Mouse (Mus musculus): ENCODE measurements around the gene Ralgps1. TPM values are rescaled to one million over a fixed set of nuclear protein-coding genes. Genes with fewer than 3 reads are reported as not detected.

Ralgps1 gene
- total and polyA plus RNA-seq, 3 experiments = 0.89 to 2.6 TPM; not detected in 1

DNA sequence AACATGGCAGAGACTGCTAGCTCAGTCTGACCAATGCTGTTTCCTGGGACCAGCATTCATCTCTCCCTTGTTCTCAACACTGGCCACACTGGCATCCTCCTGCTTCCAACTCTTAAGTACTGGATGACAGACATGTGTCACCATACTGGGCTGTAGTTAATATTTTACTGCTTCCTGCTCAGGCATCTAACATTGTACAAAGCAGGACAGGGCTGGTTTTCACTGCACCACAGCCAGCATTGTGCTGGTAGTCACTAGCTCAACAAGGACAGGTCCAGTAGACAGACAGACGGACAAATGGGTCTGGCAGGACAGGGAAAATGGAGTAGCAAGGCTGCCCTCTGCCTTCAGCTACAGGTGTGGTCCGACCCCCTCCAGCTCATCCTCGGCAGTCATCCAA, 10.7 kb downstream of the Ralgps1 start:
- no peaks in the 10 kb centered on the region for H3K79me2 ChIP-seq (ENCODE audit: control insufficient read depth, insufficient read depth, low read length, poor library complexity)
- H3K27ac ChIP-seq (ENCODE audit: control insufficient read depth, low read depth, low read length) = no peak overlapping the region
- H3K9me3 ChIP-seq (replicated peaks; ENCODE audit: insufficient read depth, low read length) = no peaks in the 10 kb centered on the region
- H3K4me1 ChIP-seq (ENCODE audit: control insufficient read depth in 1 of 2, insufficient read depth in 2 of 2, low read length in 2 of 2) = no peaks in the 10 kb centered on the region
- TF ChIP-seq SIN3A (IDR thresholded peaks at IDR 0.05; ENCODE audit: low read length) (no peak), USF1 (IDR thresholded peaks at IDR 0.05; ENCODE audit: low read depth, low read length) (no peak), TCF12 (IDR thresholded peaks at IDR 0.05; ENCODE audit: low read depth, low read length) (no peak), POLR2A (IDR thresholded peaks at IDR 0.05; ENCODE audit: control insufficient read depth in 1 of 2, insufficient read depth in 1 of 2, low read depth in 1 of 2, low read length in 2 of 2, poor library complexity in 1 of 2) (no peak)
- H3K27me3 ChIP-seq (ENCODE audit: control insufficient read depth in 1 of 2, insufficient read depth in 2 of 2, low read length in 2 of 2) = no peaks in the 10 kb centered on the region
- DNase-seq (ENCODE audit: low read depth, low spot score) = no peak
- H3K4me3 ChIP-seq (ENCODE audit: control insufficient read depth in 1 of 2, insufficient read depth in 1 of 2, low read depth in 2 of 2, low read length in 2 of 2) = no peak overlapping the region
- H3K9ac ChIP-seq (ENCODE audit: control insufficient read depth, low read depth, low read length, poor library complexity, severe bottlenecking) = no peak overlapping the region
- no peaks in the 10 kb centered on the region for H3K36me3 ChIP-seq (ENCODE audit: control insufficient read depth in 1 of 2, insufficient read depth in 2 of 2, low read length in 2 of 2)

DNA sequence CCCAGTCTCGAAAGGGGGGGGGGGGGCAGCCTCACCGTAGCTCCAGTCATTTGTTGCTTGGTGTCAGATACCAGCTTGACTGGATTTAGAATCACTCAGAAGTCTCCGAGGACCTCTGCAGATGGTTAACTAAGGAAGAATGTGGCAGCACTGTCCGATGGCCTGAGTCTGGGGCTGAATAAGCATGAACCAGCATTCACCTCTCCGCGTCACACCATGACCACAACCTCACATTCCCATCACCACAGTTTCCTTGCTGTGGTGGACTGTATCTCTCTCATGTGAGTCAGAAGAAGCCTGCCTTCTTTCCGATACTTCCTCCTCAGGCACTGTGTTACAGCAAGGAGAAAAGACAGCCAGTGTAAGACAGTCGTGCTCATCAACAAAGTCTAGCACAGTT, 12.1 kb downstream of the Ralgps1 start:
- no peak overlapping the region for H3K4me3 ChIP-seq (ENCODE audit: control insufficient read depth in 1 of 2, insufficient read depth in 1 of 2, low read depth in 2 of 2, low read length in 2 of 2)

DNA sequence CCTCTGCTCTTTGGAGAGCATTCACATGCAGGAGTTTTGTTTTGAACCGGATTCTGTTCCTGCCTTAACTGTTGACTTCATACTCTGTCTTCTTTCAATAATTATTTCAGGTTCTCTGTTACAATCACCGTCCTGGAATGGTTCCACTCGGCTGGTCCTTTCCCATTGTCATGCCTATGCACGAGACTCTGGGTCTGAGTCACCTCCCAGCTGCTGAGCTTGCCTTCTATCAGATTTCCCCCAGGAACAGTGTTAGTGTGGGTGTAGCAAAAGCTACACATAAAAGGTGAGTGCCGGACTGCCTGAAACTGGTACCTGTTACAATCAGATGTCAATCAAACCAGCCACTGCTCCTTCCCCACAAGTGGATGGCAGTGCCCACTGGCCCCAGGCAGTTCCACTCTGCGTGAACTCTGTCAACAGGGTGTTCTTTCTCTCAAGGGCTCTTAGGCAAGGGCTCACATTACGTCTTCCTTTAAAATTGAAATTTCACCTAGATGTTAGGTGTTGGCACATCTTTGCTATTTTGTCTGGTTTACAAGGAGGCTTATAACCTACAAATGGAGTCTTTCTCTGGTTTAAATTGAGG, 13.9 kb downstream of the Ralgps1 start:
- no peak overlapping the region for H3K4me3 ChIP-seq (ENCODE audit: control insufficient read depth in 1 of 2, insufficient read depth in 1 of 2, low read depth in 2 of 2, low read length in 2 of 2)
- no peaks in the 10 kb centered on the region for H3K27me3 ChIP-seq (ENCODE audit: control insufficient read depth in 1 of 2, insufficient read depth in 2 of 2, low read length in 2 of 2)

More for the DNA sequence above, 12.1 kb downstream of the Ralgps1 start:
- no peak overlapping the region for H3K9ac ChIP-seq (ENCODE audit: control insufficient read depth, low read depth, low read length, poor library complexity, severe bottlenecking)
- H3K79me2 ChIP-seq (ENCODE audit: control insufficient read depth, insufficient read depth, low read length, poor library complexity) = no peaks in the 10 kb centered on the region
- DNase-seq (ENCODE audit: low read depth, low spot score) = no peak
- no peaks in the 10 kb centered on the region for H3K27me3 ChIP-seq (ENCODE audit: control insufficient read depth in 1 of 2, insufficient read depth in 2 of 2, low read length in 2 of 2)
- TF ChIP-seq POLR2AphosphoS5 (IDR thresholded peaks at IDR 0.05; ENCODE audit: borderline replicate concordance, low read depth, low read length) (no peak), GABPA (IDR thresholded peaks at IDR 0.05; ENCODE audit: low read depth, low read length) (no peak), NRF1 (IDR thresholded peaks at IDR 0.05; ENCODE audit: insufficient read depth, low read depth, low read length, poor library complexity, severe bottlenecking) (no peak), MYB (IDR thresholded peaks at IDR 0.05; ENCODE audit: low read depth, low read length) (no peak), RCOR1 (IDR thresholded peaks at IDR 0.05; ENCODE audit: low read depth, low read length) (no peak), UBTF (IDR thresholded peaks at IDR 0.05; ENCODE audit: borderline replicate concordance, insufficient read depth, low read depth, low read length) (no peak), USF1 (IDR thresholded peaks at IDR 0.05; ENCODE audit: low read depth, low read length) (no peak), SMC3 (IDR thresholded peaks at IDR 0.05; ENCODE audit: low read depth, low read length) (no peak), HCFC1 (IDR thresholded peaks at IDR 0.05; ENCODE audit: low read depth, low read length) (no peak), ZKSCAN1 (IDR thresholded peaks at IDR 0.05; ENCODE audit: low read depth, low read length) (no peak), MYC (IDR thresholded peaks at IDR 0.05; ENCODE audit: low read depth, low read length) (no peak), TCF12 (IDR thresholded peaks at IDR 0.05; ENCODE audit: low read depth, low read length) (no peak), ETS1 (IDR thresholded peaks at IDR 0.05; ENCODE audit: low read depth, low read length) (no peak), E2F4 (IDR thresholded peaks at IDR 0.05; ENCODE audit: borderline replicate concordance, low read depth, low read length) (no peak), JUND (IDR thresholded peaks at IDR 0.05; ENCODE audit: low read depth, low read length) (no peak), POLR2A (IDR thresholded peaks at IDR 0.05; ENCODE audit: control insufficient read depth in 1 of 2, insufficient read depth in 1 of 2, low read depth in 1 of 2, low read length in 2 of 2, poor library complexity in 1 of 2) (no peak), USF2 (IDR thresholded peaks at IDR 0.05; ENCODE audit: borderline replicate concordance in 1 of 2, insufficient read depth in 1 of 2, low read depth in 1 of 2, low read length in 2 of 2) (no peak), BHLHE40 (IDR thresholded peaks at IDR 0.05; ENCODE audit: borderline replicate concordance, low read depth, low read length) (no peak), MEF2A (IDR thresholded peaks at IDR 0.05; ENCODE audit: extremely low read depth, insufficient replicate concordance, low read depth, low read length, poor library complexity, severe bottlenecking) (no peak)
- H3K4me1 ChIP-seq (ENCODE audit: control insufficient read depth in 1 of 2, insufficient read depth in 2 of 2, low read length in 2 of 2) = no peaks in the 10 kb centered on the region
- H3K36me3 ChIP-seq (ENCODE audit: control insufficient read depth in 1 of 2, insufficient read depth in 2 of 2, low read length in 2 of 2) = no peaks in the 10 kb centered on the region
- no peak overlapping the region for H3K27ac ChIP-seq (ENCODE audit: control insufficient read depth, low read depth, low read length)
- H3K9me3 ChIP-seq (replicated peaks; ENCODE audit: insufficient read depth, low read length) = no peaks in the 10 kb centered on the region

More for the DNA sequence above, 13.9 kb downstream of the Ralgps1 start:
- H3K9me3 ChIP-seq (replicated peaks; ENCODE audit: insufficient read depth, low read length) = no peaks in the 10 kb centered on the region
- no peak overlapping the region for H3K9ac ChIP-seq (ENCODE audit: control insufficient read depth, low read depth, low read length, poor library complexity, severe bottlenecking)
- H3K79me2 ChIP-seq (ENCODE audit: control insufficient read depth, insufficient read depth, low read length, poor library complexity) = no peaks in the 10 kb centered on the region
- H3K27ac ChIP-seq (ENCODE audit: control insufficient read depth, low read depth, low read length) = no peak overlapping the region
- H3K36me3 ChIP-seq (ENCODE audit: control insufficient read depth in 1 of 2, insufficient read depth in 2 of 2, low read length in 2 of 2) = no peaks in the 10 kb centered on the region
- no peak for TF ChIP-seq USF1 (IDR thresholded peaks at IDR 0.05; ENCODE audit: low read depth, low read length)
- no peak for TF ChIP-seq POLR2AphosphoS2 (IDR thresholded peaks at IDR 0.05; ENCODE audit: low read length)
- TF ChIP-seq MAFK (IDR thresholded peaks at IDR 0.05; ENCODE audit: borderline replicate concordance, low read depth, low read length) = no peak
- no peak for TF ChIP-seq MAX (IDR thresholded peaks at IDR 0.05; ENCODE audit: low read length)
- TF ChIP-seq EP300 (IDR thresholded peaks at IDR 0.05; ENCODE audit: low read depth in 1 of 2, low read length in 2 of 2) = no peak
- TF ChIP-seq KAT2A (conservative IDR thresholded peaks at IDR 0.05; ENCODE audit: low read depth, low read length) = no peak
- TF ChIP-seq MAZ (IDR thresholded peaks at IDR 0.05; ENCODE audit: low read depth, low read length) = no peak
- no peak for TF ChIP-seq CHD2 (IDR thresholded peaks at IDR 0.05; ENCODE audit: low read length)
- TF ChIP-seq RCOR1 (IDR thresholded peaks at IDR 0.05; ENCODE audit: low read depth, low read length) = no peak
- no peak for TF ChIP-seq ZMIZ1 (IDR thresholded peaks at IDR 0.05; ENCODE audit: low read depth, low read length)
- no peak for TF ChIP-seq TAL1 (IDR thresholded peaks at IDR 0.05; ENCODE audit: low read length)
- no peak for TF ChIP-seq JUND (IDR thresholded peaks at IDR 0.05; ENCODE audit: low read depth, low read length)
- no peak for TF ChIP-seq MYB (IDR thresholded peaks at IDR 0.05; ENCODE audit: low read depth, low read length)
- no peak for TF ChIP-seq TBP (IDR thresholded peaks at IDR 0.05; ENCODE audit: low read depth, low read length)
- TF ChIP-seq POLR2A (IDR thresholded peaks at IDR 0.05; ENCODE audit: control insufficient read depth in 1 of 2, insufficient read depth in 1 of 2, low read depth in 1 of 2, low read length in 2 of 2, poor library complexity in 1 of 2) = no peak
- no peak for TF ChIP-seq NRF1 (IDR thresholded peaks at IDR 0.05; ENCODE audit: insufficient read depth, low read depth, low read length, poor library complexity, severe bottlenecking)
- TF ChIP-seq RAD21 (IDR thresholded peaks at IDR 0.05; ENCODE audit: low read depth, low read length) = no peak
- no peaks in the 10 kb centered on the region for H3K4me1 ChIP-seq (ENCODE audit: control insufficient read depth in 1 of 2, insufficient read depth in 2 of 2, low read length in 2 of 2)
- DNase-seq (ENCODE audit: low read depth, low spot score) = no peak

Data from MEL (cell line).